Mouse (Mus musculus): ENCODE data around the gene Stk10.

Gene Stk10

GRCm38 (mm10) chr11:32532765-32533481, at the start of gene Stk10:
Gene Stk10, plus strand, starts transcription at chr11:32533305.
- DNase-seq, result peak; percentile 99

- DNase-seq, result peak; percentile 29
These were observed 47.8 kb upstream of the Stk10 start for GRCm38 (mm10) chr11:32485290-32485689.

DNA sequence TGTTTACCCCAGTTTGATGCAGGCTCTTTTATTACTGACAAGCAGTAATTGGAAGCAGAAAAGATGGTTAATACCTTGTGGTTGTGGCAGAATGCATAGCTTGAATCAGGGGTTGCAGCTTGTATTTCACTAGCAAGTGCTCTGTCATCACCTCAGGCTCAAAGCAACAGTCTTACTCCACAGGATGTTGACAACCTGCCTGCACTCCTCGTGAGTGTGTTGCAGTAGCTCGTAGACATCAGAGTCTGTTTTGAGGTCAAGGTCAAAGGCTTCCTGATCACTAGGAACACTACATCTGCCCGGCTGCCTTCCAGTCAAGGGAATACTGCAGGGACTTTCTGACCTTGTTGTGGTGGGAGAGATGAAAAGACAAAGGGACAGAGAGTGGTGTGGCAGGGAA, 46.5 kb upstream of the Stk10 start:
- DNase-seq, result no peak

DNA sequence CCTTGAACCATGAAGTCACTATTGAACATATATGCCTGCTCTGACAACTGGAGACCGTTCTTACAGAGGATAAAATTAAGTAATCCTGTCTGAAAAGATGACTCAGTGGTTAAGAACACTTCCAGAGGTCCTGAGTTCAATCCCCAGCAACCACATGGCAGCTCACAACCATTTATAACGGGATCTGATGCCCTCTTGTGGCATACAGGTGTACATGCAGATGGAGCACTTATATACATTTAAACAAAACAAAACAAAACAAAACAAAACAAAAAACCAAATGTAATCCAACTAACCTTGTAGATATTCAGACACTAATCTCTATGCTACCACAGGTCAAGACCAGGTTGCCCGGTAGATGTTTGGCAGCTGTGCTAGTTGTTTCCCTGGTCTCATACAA, 45.6 kb upstream of the Stk10 start:
- no peak for DNase-seq

GRCm38 (mm10) chr11:32488344-32488743, 44.8 kb upstream of the Stk10 start:
- no peak for DNase-seq

DNA sequence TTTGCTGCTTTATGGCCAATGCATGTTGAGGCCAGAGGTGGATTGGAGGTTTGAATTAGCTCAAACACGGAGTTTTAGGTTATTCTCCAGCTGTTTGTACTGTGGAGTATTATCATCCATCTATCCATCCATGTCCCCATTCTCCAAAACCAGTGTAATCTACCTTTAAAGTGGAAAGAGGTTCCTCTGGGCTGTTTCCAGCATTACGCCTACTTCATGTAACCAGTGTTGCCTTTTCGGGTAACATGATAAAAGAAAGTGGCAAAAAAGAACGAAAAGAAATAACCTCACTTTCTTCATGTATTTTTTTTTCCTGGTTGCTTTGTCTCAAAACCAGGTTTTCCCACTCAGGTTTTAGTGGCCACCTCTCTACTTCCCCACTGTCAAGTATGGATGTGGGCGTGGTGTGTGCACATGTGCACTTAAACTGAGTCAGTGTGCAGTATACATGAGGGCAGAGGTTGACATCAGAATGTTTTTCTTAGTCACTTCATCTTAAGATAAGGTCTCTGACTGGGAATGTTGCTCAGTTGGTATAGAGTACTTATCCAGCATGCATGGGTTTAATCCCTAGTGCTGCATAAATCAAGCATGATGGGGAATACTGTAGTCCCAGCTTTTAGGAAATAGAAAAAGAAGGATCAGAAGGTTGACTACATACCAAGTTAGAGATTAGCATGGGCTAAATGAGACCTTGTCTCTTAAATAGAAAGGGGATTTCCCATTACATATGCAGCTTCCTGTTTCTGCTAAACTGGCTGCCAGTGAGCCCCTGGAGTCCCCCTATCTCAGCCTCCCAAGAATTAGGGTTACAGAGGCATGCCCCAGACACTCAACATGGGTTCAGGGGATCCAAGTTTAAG, 44.1 kb upstream of the Stk10 start:
- DNase-seq, result peak; percentile 83

DNA sequence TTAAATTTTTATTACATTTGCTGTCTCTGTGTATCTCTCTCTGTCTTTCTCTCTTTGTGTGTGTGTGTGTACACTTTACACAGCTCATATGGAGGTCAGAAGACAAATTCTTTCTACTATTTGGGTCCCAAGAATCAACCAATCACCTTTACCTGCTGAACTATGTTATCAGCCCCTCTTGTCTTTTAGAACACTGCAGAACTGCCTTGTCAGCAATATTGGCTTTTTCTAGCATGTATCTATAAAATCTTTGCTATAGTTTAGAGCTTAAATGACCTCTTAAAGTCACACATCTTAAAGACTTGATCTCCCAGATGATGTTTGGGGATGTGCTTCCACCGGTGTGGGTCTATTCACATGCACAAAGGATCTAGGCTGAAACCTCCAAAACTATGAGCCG, 42.0 kb upstream of the Stk10 start:
- DNase-seq, result no peak

DNA sequence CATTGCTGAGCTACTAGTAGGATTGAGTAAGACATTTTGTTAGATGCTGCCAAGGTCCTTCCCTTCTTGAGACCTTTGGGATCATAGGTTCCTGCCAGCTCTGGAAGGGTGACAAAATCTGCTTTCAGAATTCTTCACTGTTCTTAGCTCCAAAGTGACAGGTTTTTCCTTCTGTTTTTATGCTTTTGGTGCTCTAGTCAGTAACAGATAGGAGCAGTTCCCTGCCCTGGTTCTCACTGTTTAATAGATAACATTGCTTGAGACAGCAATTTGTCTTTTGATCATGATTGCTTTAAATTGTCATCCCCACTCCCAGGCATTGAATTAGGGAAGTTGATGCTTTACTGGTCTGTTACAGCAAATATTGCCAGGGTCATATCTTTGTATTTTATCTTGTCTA, 39.8 kb upstream of the Stk10 start:
- peak; percentile 84 for DNase-seq

DNA sequence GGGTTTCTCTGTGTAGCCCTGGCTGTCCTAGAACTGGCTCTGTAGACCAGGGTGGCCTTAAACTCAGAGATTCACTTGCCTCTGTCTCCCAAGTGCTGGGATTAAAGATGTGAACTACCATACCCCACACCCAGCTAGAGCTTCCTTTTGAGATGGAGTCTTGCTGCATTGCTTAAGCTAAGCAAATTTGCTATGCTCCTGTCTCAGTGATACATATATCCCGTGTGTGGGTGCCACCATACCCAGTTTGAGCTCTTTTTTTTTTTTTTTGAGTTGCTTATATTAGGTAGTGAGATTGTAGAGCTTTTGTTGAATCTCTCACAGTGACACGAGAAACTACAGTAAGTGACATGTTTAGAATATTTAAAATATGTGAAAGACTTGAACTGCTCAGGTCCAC, 37.8 kb upstream of the Stk10 start:
- no peak for DNase-seq

GRCm38 (mm10) chr11:32498757-32499535, 34.2 kb upstream of the Stk10 start:
- peak; percentile 64 for DNase-seq

GRCm38 (mm10) chr11:32499931-32500330, 33.2 kb upstream of the Stk10 start:
- DNase-seq, result peak; percentile 68

DNA sequence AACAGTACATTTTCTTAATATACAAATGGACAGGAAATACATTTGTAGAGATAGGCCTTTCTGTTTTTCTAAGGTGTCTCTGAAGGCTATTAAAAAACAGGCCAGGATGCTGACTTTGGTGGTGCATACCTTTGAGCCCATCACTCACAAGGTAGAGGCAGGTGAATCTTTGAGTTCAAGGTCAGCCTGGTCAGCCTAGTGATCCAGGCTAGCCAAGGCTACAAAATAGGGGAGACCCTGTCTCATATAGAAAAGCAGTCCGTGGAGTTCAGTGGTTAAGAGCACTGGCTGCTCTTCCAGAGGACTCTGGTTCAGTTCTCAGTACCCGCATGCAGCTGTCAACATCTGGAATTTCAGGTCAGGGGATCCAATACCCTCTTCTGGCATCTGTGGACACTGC, 29.4 kb upstream of the Stk10 start:
- DNase-seq, result peak; percentile 79

DNA sequence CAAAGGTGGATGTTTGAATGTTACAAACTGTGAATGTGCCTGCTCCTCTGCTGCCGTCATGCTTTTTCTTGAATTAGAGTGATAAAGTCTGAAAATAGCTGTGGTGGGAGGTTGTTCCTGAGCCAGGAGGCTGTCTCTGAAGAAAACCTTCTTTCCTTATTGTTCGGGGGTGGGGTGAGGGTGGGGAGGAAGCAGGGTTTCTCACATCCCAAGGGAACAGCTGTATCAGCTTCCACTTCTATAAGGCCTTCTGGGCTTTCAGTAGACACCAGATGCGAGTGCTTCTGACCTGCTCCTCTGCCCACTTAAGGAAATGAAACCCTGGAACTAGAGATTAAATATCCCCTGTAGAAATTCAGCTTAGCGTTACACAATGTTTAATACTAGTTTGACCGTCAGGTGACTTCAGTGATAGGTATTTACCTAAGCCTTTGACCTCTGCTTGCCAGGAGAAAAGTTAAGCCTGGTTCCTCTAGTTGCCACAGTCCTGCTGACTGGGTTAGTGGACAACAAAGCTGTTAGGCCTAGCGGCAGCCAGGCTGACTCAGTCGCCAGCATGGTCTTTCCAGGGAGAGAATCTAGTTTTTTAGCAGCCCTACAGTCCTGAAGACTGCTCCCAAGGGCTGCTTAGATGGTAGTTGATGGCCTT, 27.9 kb upstream of the Stk10 start:
- peak; percentile 83 for DNase-seq

DNA sequence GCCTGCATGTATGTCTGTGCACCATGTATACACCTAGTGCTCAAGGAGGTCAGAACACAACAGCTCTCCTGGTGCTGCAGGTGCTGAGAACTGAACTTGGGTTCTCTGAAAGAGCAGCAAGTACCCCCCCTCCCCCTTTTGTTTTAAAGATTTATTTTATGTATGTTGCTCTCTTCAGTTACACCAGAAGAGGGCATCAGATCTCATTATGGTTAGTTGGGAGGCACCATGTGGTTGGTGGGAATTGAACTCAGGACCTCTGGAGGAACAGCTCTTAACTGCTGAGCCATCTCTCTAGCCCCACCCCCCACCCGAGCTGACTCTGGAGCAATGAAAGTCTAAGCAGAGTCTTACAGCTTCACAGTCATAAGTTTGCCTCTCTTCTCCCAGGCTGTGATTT, 22.2 kb upstream of the Stk10 start:
- DNase-seq, result peak; percentile 45

- DNase-seq, result peak; percentile 11
These were observed 18.3 kb upstream of the Stk10 start for GRCm38 (mm10) chr11:32514853-32515252.

DNA sequence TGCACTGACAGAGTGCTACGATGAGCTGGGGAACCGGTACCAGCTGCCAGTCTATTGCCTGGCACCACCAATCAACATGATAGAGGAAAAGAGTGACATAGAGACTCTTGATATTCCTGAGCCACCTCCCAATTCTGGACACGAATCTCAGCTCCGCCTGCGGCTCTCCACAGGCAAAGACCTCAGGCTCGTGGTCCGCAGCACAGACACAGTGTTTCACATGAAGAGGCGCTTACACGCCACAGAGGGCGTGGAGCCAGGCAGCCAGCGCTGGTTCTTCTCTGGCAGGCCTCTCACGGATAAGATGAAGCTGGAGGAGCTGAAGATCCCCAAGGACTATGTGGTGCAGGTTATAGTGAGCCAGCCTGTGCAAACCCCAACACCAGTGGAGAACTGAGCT, 17.0 kb upstream of the Stk10 start:
- DNase-seq, result peak; percentile 83

- DNase-seq, result peak; percentile 88
These were observed 16.0 kb upstream of the Stk10 start for GRCm38 (mm10) chr11:32516916-32517712.

GRCm38 (mm10) chr11:32518770-32519169, 14.3 kb upstream of the Stk10 start:
- DNase-seq, result peak; percentile 82

DNA sequence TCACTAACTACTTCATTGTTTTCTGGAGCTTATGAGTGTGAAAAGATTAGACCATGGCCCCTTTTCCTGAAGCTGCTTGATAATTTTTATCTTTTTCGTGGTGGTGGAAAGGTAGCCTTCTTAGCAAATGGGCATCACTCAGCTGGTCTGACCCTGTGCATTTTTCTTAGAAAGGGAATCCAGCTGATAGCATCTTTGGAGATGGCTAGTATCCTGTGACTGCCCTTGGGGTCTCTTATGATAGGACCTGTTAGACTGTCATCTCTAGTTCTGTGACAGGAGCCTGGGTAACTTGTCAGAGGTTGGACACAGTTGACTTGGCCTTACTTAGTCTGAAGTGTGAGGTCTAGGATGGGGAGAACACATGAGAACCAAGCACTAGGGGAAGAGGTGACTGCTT, 13.8 kb upstream of the Stk10 start:
- DNase-seq, result peak; percentile 60

DNA sequence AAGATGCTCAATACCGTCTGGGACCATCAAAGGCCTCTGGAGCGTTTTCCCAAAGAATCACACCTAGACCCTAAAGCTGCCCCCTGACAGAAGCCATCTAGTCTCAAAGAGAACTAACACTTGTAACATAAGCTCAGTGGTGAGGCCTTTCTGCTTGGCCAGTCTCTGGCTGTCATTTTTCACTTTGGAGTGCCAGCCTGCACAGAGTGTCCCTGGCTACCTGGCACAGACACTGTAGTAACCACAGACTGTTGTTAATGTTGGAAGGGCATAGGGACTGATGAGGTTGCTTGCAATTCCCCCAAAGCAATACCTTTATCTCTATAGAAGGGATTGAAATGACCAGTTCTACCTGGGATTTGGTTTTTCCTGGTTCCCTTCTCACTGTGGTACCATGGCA, 11.9 kb upstream of the Stk10 start:
- peak; percentile 63 for DNase-seq

- DNase-seq, result peak; percentile 85
These were observed 8.8 kb upstream of the Stk10 start for GRCm38 (mm10) chr11:32524122-32524920.

Measured in heart, adult 11 months (tissue).